Mouse (Mus musculus): ENCODE measurements around the gene Wwox.

Gene Wwox

DNA sequence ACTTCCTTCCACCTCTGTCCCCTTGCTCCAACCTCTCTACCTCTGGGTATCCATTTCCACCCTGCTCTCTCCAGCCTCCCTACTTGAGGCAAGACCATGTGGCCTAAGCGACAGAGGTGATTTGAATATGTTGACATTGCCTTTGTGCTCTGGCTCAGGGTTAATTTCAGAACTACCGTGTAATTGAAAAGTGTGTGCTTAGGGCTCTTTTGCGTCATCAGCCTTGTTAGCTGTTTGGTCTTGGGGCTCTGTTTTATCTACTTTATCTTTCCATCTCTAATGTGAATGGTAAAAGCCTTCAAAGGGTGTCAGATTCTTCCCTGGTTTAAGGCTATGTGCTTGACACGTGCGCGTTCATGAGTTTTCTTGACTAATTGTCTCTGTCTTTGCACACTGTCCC, 226.1 kb downstream of the Wwox start:
- DNase-seq (ENCODE audit: low read depth), result no peak

DNA sequence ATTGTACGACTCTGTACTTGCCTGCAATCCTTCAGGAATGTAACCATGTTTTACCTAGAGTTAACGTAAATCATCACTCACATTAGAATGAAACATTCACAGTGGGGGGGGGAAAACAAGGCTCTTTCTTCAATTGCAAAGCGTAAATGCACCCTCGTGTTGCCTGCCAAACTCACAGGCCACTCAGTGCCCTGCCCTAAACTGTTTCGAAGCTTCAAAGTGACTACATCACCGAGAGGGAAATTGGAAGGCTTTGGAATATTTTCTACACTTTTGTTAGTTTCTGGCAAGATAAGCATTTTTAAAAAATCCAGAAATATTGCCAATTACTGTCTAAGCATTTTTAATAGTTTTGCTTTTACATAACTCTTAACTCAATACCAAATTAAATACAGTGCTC, 231.3 kb downstream of the Wwox start:
- DNase-seq (ENCODE audit: low read depth), result no peak

DNA sequence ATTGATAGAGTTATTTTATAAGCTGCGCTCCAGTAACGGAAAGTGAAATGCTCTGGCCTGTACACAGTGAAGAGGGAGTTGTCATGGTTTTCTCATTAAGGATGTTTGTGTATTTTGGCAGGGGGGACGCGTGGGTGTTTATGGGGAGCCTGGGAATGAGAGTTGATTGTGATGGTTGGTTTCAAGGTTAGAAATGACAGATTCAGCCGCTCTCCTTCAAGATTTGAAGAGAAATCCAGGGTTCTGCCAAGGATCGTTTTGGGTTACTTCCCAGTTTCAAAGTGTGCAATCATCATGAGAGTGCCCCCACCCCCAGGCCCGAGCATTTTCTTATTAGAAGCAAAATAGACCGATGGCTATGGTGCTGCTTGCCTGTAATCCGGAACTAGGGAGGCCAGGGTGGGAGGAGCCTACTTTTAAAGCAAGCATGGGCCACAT, 231.8 kb downstream of the Wwox start:
- DNase-seq (ENCODE audit: low read depth), result no peak

DNA sequence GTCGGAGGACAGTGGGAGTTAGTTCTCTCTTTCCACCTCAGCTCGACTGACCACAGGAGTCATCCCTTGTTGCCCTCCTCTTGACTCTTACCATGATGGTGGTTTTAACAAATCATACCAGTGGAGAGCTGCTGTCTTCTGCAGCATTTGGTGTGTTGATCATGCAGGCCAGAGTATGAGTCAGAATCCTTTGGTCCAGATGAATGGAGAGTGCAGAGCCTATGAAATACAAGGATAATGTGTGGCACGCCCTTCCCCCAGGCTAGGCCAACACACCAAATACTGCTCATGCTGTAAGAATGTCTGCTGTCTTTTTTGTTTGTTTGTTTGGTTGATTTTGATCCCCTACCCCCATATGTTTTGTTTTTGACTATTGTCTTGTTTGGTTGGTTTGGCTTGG, 234.0 kb downstream of the Wwox start:
- DNase-seq (ENCODE audit: low read depth), result no peak

DNA sequence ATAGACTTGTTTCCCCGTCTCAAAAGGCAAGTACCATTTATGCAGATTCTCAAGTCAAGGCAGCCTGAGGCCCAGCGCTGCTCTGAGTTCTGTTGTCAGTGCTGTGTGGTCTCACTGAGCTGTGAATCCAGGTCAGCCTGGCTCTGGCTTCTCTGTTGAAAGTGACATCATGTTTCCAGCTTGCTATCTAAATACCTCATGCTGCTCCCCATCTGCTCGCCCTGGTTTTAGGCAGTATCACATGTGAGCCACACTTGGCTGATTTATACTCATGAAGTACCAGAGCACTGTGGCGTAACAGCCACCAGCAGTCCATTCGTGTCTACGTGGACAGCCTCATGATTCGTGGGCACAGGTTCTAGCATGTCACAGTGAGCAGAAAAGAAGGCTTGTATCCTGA, 235.7 kb downstream of the Wwox start:
- no peak for DNase-seq (ENCODE audit: low read depth)

DNA sequence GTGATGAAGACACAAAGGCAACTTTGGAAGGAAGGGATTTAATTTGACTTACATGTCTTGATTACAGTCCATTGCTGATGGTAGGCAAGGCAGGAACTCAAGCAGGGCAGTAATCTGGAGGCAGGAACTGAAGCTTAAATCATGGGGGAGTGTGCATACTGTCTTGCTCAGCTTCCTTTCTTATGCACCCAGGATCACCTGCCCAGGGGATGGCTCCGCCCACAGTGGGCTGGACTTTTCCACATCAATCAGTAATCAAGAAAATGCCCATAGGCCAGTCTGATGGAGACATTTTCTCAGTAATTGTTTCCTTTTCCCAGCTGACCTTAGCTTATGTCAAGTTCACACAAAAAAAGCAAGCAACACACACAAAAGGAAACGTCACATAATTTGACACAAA, 237.5 kb downstream of the Wwox start:
- DNase-seq (ENCODE audit: low read depth), result no peak

DNA sequence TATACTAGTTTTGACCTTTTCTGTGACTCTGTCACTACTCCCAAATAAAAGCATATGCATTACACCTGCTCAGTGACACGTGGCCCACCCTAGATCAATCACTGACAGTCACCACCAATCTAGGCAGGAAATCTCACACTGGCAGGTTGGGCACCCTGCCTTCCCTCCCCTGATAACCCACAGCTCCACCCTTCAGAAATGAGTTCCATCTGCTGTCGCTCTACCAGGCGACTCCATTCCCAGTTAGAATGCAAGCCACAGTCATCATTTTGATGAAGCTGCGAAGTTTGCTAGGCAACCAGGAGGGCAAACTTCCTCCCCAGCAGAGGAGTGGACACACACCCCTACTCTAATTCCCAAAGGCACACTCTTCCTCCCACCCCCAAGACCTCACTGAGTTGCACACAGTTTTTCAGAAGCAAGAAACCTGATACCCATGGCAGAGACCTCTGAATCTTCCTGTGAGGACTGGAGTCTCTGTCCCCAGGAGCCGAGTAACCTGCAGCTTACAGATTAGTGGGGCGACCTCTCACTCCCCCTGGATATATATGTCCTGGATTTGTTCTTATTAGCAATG, 238.2 kb downstream of the Wwox start:
- no peak for DNase-seq (ENCODE audit: low read depth)

DNA sequence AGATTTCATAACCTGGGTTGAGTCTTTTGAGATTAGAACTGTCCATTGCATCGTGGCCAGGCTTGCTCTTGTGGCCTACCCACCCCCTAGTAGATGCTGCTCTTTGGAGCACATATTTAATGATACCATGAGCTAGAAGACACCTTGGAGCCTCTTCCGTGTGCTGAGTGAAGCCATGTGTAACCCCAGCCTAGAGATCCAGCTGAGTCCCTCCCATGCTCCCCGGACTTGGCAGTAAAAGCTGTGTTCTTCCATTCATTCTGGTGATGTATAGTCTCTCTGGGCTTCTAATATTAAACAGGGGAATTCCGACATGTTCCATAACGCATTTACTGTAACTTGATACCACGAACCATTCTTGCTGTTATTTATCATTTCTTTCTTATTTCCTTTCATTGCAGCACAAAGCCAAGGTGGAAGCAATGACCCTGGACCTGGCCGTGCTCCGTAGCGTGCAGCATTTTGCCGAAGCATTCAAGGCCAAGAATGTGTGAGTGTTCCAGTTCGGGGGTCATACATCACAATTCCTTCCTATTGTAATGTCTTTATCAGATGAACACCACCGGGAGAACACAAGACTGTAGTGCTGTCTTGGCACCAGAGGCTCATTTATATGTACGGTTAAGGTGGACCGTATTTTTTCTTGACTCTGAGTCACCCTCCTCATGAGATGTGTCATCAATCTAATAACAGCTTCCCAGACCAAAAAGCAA, 240.1 kb downstream of the Wwox start:
- no peak for DNase-seq (ENCODE audit: low read depth)

DNA sequence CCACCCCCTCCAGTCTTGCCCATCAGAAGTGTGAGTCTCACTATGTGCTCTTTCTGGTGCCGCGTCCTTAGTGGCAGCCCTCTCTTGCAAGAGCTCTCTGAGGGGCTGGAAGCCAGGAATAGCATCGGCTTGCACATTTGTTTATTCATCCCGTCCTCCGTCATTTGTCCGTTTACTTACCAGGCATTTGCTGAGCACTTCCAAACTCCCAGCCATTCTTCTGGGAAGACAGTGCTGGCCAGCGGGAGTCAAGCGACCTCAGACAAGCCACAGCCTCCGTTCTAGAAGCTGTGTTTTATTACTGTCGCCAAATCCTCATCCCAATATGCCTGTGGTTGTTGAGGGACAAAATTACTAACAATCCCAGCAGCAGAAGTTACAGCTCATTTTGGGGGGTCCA, 241.7 kb downstream of the Wwox start:
- DNase-seq (ENCODE audit: low read depth), result no peak

DNA sequence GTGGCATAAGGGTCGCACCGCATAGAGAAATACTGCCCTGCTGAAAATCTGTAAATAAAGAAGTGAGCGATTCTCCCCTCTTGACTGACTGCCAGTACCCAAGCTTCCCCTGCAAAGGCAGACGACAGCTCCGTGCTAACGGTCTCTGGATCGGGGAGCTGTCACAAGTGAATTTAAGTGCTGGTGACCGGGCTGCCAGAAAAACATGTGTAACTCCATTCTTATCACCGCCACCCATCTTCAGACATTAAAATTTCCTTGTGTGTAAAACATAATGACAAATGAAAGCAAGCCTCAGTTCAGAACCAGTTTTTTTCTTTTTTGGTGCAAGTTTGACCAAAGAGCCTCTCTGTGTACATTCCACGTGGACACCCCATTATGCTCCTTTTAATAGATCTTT, 242.7 kb downstream of the Wwox start:
- no peak for DNase-seq (ENCODE audit: low read depth)

DNA sequence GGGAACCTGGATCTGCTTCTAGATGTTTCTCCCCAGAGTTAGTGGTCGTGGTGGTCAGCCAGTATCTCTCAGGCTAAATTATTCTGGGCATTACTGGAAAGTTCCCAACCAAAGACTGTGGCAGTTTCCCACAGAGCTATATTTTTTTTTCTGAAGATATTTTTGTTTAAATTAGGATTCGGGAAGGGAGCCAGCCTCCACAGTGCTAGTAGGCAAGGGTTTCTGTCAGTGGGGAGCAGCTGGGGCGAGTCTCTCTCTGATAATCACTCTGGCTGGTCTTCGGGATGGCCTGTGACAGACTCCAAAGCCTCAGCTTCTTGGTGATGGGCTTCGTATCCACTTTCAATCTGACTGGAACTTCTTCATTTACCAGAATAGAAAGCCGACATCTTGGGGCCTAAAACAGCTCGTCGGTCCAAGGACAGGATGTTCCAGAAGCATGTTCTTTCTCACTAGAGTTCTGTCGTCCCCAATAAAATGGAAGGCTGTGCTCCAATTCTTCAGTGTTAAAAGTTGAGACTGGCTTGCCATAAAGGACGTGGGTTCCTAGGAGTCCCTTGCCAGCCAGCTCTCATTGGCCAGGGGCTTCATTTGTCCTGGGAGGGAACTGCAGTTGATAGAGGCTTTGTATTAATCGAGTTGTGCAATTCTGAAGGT, 244.7 kb downstream of the Wwox start:
- DNase-seq (ENCODE audit: low read depth), result no peak

DNA sequence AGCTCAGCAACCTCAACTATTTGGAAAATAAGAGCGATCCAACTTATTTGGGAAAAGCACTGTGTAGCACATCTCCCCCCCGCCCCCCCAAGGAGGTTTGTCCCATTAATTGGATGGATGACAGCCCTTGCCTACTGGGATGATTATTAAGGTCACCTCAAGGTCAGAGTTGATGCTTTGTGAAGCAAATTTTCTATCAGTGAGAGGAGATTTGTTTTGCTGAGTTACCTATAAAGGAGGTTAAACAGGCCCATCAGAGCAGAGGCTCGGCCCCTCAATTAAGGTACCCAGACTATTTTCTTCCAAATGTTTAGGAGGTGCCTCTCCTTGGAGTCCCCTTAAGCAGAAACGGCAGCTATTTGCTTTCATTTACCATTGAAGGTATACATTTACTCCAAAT, 247.0 kb downstream of the Wwox start:
- DNase-seq (ENCODE audit: low read depth), result no peak

DNA sequence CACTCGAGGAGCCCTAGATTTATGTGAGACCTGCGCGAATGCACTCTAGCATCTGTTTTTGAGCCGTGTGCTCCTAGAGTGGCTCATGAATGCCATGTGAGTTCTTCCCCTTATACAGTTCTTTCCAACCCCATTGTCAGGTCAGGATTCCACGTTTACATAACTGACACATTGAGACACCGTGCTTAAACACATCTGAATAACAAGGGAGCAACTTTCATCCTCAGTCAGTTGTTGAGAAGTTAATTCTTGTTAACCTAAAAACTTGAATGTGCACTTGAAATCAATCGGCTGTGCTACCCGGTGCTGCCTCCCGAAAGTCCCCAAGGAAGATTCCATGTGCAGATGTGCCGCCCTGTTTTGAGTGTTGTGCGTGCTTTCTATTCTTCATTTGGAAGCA, 249.3 kb downstream of the Wwox start:
- DNase-seq (ENCODE audit: low read depth), result no peak

DNA sequence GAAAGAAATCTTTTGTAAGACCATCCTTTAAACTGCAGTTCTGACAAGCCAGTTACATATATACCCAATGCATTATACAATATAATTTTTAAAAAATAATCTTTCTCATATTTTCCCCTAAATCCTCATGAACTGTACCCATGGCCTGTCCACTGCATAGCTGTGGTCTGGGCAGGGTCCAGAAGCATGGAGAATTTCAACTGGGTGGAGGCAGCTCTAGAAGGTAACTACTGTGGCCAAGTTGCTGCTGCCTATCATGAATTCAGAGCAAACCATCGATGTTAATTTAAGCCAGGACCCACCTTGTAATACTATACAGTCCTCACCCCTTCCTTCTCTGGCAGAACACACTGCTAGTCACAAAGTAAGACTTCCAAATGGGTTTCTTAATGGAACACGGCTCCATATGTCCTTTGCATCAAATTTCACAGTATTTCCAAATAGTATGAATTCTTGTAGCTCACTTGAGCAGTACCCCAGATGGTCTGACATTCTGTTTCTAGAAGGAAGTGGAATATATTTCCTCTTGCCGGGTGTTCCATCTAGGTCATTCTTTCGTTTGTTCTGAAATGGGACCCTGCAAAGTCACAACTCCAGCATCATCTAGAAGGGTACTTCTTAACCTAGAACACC, 255.2 kb downstream of the Wwox start:
- DNase-seq (ENCODE audit: low read depth), result no peak

DNA sequence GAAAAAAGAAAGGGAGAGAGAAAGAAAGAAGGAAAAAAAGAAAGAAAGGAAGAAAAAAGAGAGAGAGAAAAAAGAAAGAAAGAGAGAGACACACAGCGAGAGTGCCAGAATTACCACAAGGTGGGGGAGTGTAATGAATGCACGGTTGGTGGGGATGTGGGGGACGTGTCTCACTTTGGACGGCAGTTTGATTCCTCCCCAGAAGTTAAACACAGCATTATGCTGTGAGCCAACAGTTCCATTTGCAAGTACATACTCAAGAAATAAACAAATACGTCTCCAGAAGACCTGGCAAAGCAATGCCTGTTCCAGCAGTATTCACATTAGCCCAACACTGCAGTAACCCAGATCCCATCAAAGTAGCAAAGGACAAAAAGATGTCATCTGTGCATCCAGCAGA, 264.1 kb downstream of the Wwox start:
- no peak for DNase-seq (ENCODE audit: low read depth)

DNA sequence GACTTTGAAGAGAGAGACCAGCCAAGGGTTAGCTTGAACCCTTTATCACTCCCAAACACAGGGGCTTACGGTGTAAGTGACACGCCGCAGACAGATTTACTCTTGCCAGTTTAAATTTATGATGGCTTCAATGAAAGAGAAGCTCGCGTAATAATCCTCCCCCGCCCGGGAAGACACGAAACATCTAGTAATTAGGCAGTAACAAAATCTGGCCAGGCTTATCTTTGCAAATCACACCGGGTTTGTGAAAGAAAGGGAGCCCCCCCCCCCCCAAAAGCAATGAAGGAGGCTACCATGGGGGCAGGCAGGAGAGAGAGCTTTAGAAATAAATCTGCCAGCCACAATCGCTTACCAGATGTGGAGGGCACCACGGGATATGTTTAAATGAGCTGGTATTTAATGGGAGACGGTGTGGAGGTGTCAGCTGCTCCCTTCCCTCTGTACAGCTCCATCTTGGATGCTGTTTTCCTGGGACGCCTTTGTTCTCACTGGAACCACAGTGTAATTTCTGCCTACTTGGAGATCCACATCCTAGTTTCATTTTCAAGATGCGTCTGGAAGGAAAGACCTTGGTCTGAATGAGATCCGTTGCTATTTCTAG, 268.2 kb downstream of the Wwox start:
- no peak for DNase-seq (ENCODE audit: low read depth)

DNA sequence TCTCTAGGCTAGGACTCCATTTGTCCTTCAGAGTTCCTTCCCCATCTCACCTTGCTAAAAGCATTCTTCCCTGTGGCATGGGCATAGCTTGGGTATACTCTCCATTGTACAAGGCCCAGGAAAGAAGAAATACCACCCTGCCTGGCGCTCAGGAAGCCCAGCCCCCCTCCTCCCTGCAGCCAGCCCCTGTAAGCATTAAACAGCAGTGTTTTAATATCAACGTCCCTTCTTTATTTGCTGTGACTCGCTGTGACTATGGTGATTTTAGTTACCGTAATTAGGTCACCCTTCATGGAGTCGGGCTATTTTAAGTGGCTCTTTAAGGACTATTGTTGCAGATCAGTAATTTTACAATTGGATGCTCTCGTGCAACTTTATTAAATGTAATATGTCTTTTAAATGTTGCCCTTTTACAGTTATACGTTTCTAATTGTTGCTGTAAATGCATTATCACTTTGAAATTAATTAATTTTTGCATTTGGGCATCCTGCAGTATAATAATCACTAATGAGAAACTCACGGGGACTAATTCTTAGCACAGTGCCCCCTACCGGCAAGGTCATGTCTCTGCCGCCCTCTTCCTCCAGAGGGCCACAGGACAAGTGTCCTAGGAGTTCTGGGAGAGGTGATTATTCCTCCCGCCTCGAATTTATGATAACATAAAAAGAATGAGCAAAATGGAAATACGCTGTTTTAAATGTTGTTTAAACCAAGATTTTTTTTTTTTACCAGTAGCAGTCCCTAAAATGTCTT, 276.0 kb downstream of the Wwox start:
- DNase-seq (ENCODE audit: low read depth), result peak; percentile 46

DNA sequence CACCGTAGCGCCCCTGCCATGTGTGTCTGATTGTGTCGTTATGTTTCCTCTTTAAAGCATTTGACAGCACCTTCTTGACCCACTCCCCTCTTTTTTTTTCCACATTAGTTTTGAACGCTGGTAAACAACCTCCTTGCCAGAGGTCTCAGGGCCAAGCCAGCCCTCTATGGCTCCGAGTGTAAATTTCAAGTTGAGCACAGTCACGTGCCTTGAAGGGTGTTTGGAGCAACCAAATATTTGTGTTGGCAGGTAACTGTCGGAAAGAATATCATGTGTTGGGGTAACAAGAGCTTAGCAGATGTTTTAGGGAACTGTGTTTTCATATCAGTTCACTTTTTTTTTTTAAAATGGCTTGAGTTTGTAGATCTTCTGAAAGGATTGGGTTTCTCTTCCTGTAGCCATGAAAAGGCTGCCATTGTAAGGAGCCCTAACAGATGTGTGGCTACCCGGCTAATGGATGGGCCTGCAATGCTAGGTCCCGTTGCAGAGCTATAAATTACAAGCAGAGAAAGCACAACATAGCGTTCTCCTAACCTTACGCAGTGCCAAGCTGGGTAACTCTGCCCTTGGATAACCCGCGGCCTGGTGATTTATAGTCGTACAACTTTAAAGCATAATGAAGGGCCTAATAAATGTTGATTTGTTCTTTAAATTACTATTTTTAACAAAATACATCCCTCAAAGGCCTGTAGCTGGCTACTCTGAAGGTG, 277.2 kb downstream of the Wwox start:
- DNase-seq (ENCODE audit: low read depth), result no peak

DNA sequence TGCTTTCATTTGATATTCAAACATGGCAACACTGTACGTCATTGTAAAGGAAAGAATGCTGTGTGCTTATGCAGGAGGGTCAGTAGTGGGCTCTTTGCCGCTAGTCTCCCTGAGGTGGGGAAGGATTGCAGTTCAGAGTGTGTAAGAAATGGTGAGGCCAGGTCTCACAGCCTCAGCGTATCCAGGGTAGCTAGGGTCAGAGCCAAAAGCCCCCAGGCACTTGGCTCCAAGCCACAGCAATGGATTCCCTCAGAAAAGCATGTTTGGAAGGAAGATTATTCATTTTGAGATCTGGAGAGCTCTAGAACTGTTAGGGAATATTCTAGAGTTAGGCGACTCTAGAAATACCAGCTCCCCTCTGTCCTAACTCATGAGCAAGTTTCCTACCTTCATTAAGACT, 279.4 kb downstream of the Wwox start:
- no peak for DNase-seq (ENCODE audit: low read depth)

DNA sequence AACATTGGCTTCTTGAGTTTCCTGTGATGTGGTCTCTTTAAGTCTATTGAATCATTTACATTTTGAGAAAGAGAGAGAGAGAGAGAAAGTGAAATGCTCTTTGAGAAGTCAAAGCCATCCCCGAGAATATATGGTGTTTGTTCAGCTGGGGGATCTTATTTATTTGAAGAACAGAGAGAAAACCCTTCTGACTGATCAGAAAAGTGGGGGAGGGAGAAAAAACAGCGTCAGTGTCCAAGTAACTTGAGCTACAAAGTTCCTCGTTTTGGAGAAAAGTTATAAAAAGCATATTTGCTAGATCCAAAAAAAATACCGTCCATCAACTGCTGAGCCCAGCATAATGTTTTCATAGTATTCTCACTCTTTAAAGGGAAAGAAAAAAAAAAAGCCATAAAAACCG, 283.2 kb downstream of the Wwox start:
- no peak for DNase-seq (ENCODE audit: low read depth)
